Mouse (Mus musculus): Measurements from ENCODE around the gene 1700102P08Rik. TPM values are rescaled to one million over a fixed set of nuclear protein-coding genes. Genes with fewer than 3 reads are reported as not detected.

The 1700102P08Rik gene
- polyA plus RNA-seq, 2 experiments = 0.96 to 1.0 TPM

DNA sequence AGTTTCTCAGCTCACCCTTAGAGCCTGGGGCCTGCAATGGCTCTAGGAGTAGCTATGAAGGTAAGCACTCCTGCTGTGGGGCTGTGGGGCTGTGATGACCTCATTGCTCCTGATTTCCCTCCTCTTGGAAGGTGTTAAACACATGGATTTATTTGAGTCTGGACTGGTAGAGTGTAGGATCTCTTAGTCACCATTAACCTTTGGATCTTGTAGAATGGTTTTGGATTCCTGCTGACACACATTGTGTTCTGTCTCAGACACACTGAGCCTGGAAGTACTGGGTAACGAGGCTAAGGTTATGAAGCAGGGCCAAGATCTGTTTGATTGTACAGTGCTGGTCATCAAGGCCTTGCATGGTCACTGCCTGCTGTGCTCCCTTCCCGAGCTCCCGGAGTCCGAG, 13.3 kb upstream of the 1700102P08Rik start:
- Histone ChIP-seq H3K4me1 (ENCODE audit: control insufficient read depth, insufficient read depth, low read length) (no peaks in the 10 kb centered on the region), H3K36me3 (ENCODE audit: control insufficient read depth, insufficient read depth, low read length) (peaks cover 97% of the 10 kb centered on the region), H3K27ac (replicated peaks; ENCODE audit: low read depth, low read length) (no peak overlapping the region), H3K4me2 (replicated peaks; ENCODE audit: low read depth, low read length, severe bottlenecking) (no peak overlapping the region), H3K9me3 (ENCODE audit: control insufficient read depth, low read length) (no peaks in the 10 kb centered on the region), H3K27me3 (ENCODE audit: control insufficient read depth, insufficient read depth, low read length) (no peaks in the 10 kb centered on the region), H3K4me3 (replicated peaks; ENCODE audit: low read length) (no peak overlapping the region), H3K9ac (ENCODE audit: low read depth, low read length, severe bottlenecking) (no peak overlapping the region)
- no peak for ATAC-seq (ENCODE audit: low FRiP score, low read depth)
- no peak for TF ChIP-seq POLR2A (IDR thresholded peaks at IDR 0.05; ENCODE audit: borderline replicate concordance, extremely low read depth, insufficient read depth, insufficient read length)
- 83% methylated on average over 4 of the region's 4 CpGs for WGBS
- DNase-seq (ENCODE audit: low spot score) = no peak

DNA sequence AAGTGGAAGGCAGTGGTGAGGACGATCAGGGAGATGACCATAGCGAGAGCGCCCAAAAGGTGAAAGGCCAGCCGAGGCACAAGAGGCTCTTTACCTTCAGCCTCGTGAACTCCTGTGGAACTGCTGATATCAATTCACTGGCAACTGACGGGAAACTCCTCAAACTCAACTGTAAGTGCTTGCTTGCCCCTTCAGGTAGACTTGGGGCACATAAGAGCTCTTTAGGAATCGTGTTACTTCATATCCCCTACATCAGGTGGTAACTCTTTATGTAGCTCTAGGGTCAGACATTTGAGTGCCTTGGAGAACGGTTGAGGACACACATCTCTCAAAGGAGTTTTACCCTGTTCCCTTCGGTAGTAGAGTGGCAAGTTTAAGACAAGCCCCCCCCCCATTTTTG, 11.2 kb upstream of the 1700102P08Rik start:
- 96% methylated on average over 9 of the region's 9 CpGs for WGBS

DNA sequence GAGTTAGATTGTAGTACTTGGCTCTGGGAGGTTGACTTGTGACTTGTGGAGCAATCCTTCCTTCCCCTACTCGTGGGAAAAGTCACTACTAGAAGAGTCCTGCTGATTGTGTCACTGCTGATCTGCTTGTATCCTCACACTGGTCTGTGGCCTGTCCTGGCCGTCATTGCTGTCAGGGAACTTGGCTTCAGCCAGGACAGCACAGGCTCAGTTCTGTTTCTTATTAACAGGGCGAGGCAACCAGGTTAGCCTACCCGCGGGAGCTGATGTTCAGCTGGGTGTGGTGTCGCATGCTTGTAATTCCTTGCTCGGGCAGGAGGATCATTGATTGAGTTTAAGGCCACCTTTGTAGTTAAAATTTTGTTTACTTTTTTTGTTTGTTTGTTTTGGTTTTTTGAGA, 7.6 kb upstream of the 1700102P08Rik start:
- no peak for TF ChIP-seq POLR2A (IDR thresholded peaks at IDR 0.05; ENCODE audit: borderline replicate concordance, extremely low read depth, insufficient read depth, insufficient read length)

More for the DNA sequence above, 11.2 kb upstream of the 1700102P08Rik start:
- Histone ChIP-seq H3K4me2 (replicated peaks; ENCODE audit: low read depth, low read length, severe bottlenecking) (no peak overlapping the region), H3K9ac (ENCODE audit: low read depth, low read length, severe bottlenecking) (no peak overlapping the region), H3K27me3 (ENCODE audit: control insufficient read depth, insufficient read depth, low read length) (no peaks in the 10 kb centered on the region), H3K4me3 (replicated peaks; ENCODE audit: low read length) (no peak overlapping the region), H3K27ac (replicated peaks; ENCODE audit: low read depth, low read length) (no peak overlapping the region), H3K4me1 (ENCODE audit: control insufficient read depth, insufficient read depth, low read length) (no peaks in the 10 kb centered on the region), H3K36me3 (ENCODE audit: control insufficient read depth, insufficient read depth, low read length) (peaks cover 97% of the 10 kb centered on the region), H3K9me3 (ENCODE audit: control insufficient read depth, low read length) (no peaks in the 10 kb centered on the region)
- ATAC-seq (ENCODE audit: low FRiP score, low read depth) (no peak), DNase-seq (ENCODE audit: low spot score) (no peak)
- no peak for TF ChIP-seq POLR2A (IDR thresholded peaks at IDR 0.05; ENCODE audit: borderline replicate concordance, extremely low read depth, insufficient read depth, insufficient read length)

DNA sequence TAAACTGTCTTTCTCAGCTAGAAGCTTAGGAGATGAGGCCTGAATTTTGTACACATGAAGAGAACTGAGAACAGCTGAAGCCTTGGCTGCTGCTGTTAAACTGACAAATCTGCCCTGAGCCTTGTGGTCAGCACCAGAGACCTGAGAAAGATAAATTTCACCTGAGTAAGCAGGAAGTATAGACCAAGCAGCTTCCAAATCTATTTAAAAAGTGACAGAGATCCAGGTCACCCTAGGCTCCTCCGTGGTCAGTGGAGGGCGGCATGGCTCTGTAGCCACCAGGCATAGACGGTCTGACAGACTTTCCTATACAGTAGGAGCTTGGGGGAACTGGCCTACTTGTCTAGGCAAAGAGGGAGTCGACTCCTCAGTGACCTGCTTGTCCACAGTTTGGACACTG, 5.8 kb upstream of the 1700102P08Rik start:
- Histone ChIP-seq H3K36me3 (ENCODE audit: control insufficient read depth, insufficient read depth, low read length) (peaks cover 91% of the 10 kb centered on the region), H3K4me3 (replicated peaks; ENCODE audit: low read length) (no peak overlapping the region), H3K9ac (ENCODE audit: low read depth, low read length, severe bottlenecking) (no peak overlapping the region), H3K27ac (replicated peaks; ENCODE audit: low read depth, low read length) (no peak overlapping the region), H3K27me3 (ENCODE audit: control insufficient read depth, insufficient read depth, low read length) (no peaks in the 10 kb centered on the region), H3K4me2 (replicated peaks; ENCODE audit: low read depth, low read length, severe bottlenecking) (no peak overlapping the region), H3K9me3 (ENCODE audit: control insufficient read depth, low read length) (no peaks in the 10 kb centered on the region), H3K4me1 (ENCODE audit: control insufficient read depth, insufficient read depth, low read length) (no peaks in the 10 kb centered on the region)
- no peak for TF ChIP-seq POLR2A (IDR thresholded peaks at IDR 0.05; ENCODE audit: borderline replicate concordance, extremely low read depth, insufficient read depth, insufficient read length)
- ATAC-seq (ENCODE audit: low FRiP score, low read depth) (no peak), DNase-seq (ENCODE audit: low spot score) (no peak)
- WGBS = 93% methylated on average over 4 of the region's 4 CpGs

More for the DNA sequence above, 7.6 kb upstream of the 1700102P08Rik start:
- Histone ChIP-seq H3K27ac (replicated peaks; ENCODE audit: low read depth, low read length) (no peak overlapping the region), H3K9ac (ENCODE audit: low read depth, low read length, severe bottlenecking) (no peak overlapping the region), H3K36me3 (ENCODE audit: control insufficient read depth, insufficient read depth, low read length) (peaks cover 96% of the 10 kb centered on the region), H3K9me3 (ENCODE audit: control insufficient read depth, low read length) (no peaks in the 10 kb centered on the region), H3K4me2 (replicated peaks; ENCODE audit: low read depth, low read length, severe bottlenecking) (no peak overlapping the region), H3K27me3 (ENCODE audit: control insufficient read depth, insufficient read depth, low read length) (no peaks in the 10 kb centered on the region), H3K4me3 (replicated peaks; ENCODE audit: low read length) (no peak overlapping the region), H3K4me1 (ENCODE audit: control insufficient read depth, insufficient read depth, low read length) (no peaks in the 10 kb centered on the region)
- WGBS = 64% methylated on average over 7 of the region's 7 CpGs
- ATAC-seq (ENCODE audit: low FRiP score, low read depth) (no peak), DNase-seq (ENCODE audit: low spot score) (no peak)

DNA sequence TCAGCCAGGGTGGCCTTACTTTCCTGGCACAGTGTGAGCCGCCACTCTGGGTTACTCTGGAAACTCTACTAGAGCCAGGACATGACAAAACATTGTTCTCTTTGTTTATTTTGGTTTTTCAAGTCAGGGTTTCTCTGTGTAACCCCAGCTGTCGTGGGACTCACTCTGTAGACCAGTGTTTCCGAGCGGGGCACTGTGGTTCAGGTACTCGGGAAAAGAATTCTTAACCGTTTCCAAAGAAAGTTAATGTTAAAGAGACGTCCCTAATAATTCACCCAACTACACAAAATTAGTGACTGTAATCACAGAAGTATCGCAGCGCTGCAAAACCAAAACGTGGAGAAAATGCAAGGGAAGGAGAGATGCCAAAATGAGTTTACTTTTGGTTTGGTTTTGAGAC, 4.0 kb upstream of the 1700102P08Rik start:
- H3K4me2 ChIP-seq (replicated peaks; ENCODE audit: low read depth, low read length, severe bottlenecking) = no peak overlapping the region
- no peaks in the 10 kb centered on the region for H3K4me1 ChIP-seq (ENCODE audit: control insufficient read depth, insufficient read depth, low read length)
- H3K27me3 ChIP-seq (ENCODE audit: control insufficient read depth, insufficient read depth, low read length) = no peaks in the 10 kb centered on the region
- peaks cover 92% of the 10 kb centered on the region for H3K36me3 ChIP-seq (ENCODE audit: control insufficient read depth, insufficient read depth, low read length)
- WGBS = 88% methylated on average over 10 of the region's 10 CpGs
- ATAC-seq (ENCODE audit: low FRiP score, low read depth) = no peak
- no peak overlapping the region for H3K27ac ChIP-seq (replicated peaks; ENCODE audit: low read depth, low read length)
- H3K9ac ChIP-seq (ENCODE audit: low read depth, low read length, severe bottlenecking) = no peak overlapping the region
- DNase-seq (ENCODE audit: low spot score) = no peak
- H3K9me3 ChIP-seq (ENCODE audit: control insufficient read depth, low read length) = no peaks in the 10 kb centered on the region
- no peak for TF ChIP-seq POLR2A (IDR thresholded peaks at IDR 0.05; ENCODE audit: borderline replicate concordance, extremely low read depth, insufficient read depth, insufficient read length)
- H3K4me3 ChIP-seq (replicated peaks; ENCODE audit: low read length) = no peak overlapping the region

DNA sequence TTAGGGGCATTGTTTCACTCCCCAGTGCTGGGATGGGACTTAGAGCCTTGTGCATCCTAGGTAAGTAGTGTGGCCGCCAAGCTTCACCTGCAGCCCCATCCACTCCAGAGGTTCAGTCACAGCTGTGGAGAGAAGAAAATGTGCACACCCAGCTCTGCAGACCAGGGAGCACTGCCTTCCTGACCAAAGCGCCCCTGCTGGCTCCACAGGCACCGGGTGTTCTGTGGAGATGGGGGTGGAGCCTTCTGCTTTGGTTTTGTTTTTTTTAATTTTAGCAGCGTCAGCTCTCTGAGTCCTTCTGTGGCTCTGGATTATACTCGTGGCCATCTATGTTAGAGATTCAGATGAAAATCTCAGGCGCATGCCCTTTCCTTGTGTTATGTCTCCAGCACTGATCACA, 3.4 kb upstream of the 1700102P08Rik start:
- 83% methylated on average over 6 of the region's 6 CpGs for WGBS
- Histone ChIP-seq H3K9ac (ENCODE audit: low read depth, low read length, severe bottlenecking) (no peak overlapping the region), H3K27ac (replicated peaks; ENCODE audit: low read depth, low read length) (no peak overlapping the region), H3K4me3 (replicated peaks; ENCODE audit: low read length) (no peak overlapping the region), H3K36me3 (ENCODE audit: control insufficient read depth, insufficient read depth, low read length) (peaks cover 91% of the 10 kb centered on the region), H3K9me3 (ENCODE audit: control insufficient read depth, low read length) (no peaks in the 10 kb centered on the region), H3K4me1 (ENCODE audit: control insufficient read depth, insufficient read depth, low read length) (no peaks in the 10 kb centered on the region), H3K4me2 (replicated peaks; ENCODE audit: low read depth, low read length, severe bottlenecking) (no peak overlapping the region), H3K27me3 (ENCODE audit: control insufficient read depth, insufficient read depth, low read length) (no peaks in the 10 kb centered on the region)
- no peak for ATAC-seq (ENCODE audit: low FRiP score, low read depth)
- no peak for DNase-seq (ENCODE audit: low spot score)
- no peak for TF ChIP-seq POLR2A (IDR thresholded peaks at IDR 0.05; ENCODE audit: borderline replicate concordance, extremely low read depth, insufficient read depth, insufficient read length)
